Mouse (Mus musculus): Measurements from ENCODE around the gene Cnot9. TPM values are rescaled to one million over a fixed set of nuclear protein-coding genes. Genes with fewer than 3 reads are reported as not detected.

Gene Cnot9
- total RNA-seq, 1 experiment from 2014 or later, result 104 TPM

Other genes with a start within 250 kb of the Cnot9 start
- gene Gpbar1, start 227.5 kb upstream of the Cnot9 start, total RNA-seq (2017), result not detected in 2 replicates
- gene Aamp, start 221.3 kb upstream of the Cnot9 start, total RNA-seq (2017), result 84.2 and 100 TPM in 2 replicates
- gene Pnkd, start 221.1 kb upstream of the Cnot9 start, total RNA-seq (2017), result 11.6 and 17.2 TPM in 2 replicates
- 16.1 and 19.7 TPM in 2 replicates for gene Tmbim1, start 200.4 kb upstream of the Cnot9 start, total RNA-seq (2017)
- not detected in 2 replicates for gene Catip, start 143.9 kb upstream of the Cnot9 start, total RNA-seq (2017)
- 1.2 and 2.1 TPM in 2 replicates for gene Slc11a1, start 130.9 kb upstream of the Cnot9 start, total RNA-seq (2017)
- 31.6 and 48.0 TPM in 2 replicates for gene Ctdsp1, start 114.5 kb upstream of the Cnot9 start, total RNA-seq (2017)
- gene Vil1, start 96.7 kb upstream of the Cnot9 start, total RNA-seq (2017), result 0.05 TPM in 1 of 2 replicates, not detected in the other
- 0.09 and 0.19 TPM in 2 replicates for gene Plcd4, start 36.8 kb downstream of the Cnot9 start, total RNA-seq (2017)
- gene Usp37, start 38.2 kb downstream of the Cnot9 start, total RNA-seq (2017), result 54.4 and 58.5 TPM in 2 replicates
- gene Zfp142, start 82.2 kb downstream of the Cnot9 start, total RNA-seq (2017), result 10.9 and 12.5 TPM in 2 replicates
- gene Bcs1l, start 82.2 kb downstream of the Cnot9 start, total RNA-seq (2017), result 14.9 and 23.7 TPM in 2 replicates
- 18.2 and 18.3 TPM in 2 replicates for gene Rnf25, start 95.3 kb downstream of the Cnot9 start, total RNA-seq (2017)
- gene Stk36, start 95.4 kb downstream of the Cnot9 start, total RNA-seq (2017), result 0.18 and 0.92 TPM in 2 replicates
- gene Ttll4, start 155.7 kb downstream of the Cnot9 start, total RNA-seq (2017), result 21.3 and 21.9 TPM in 2 replicates
- gene Cyp27a1, start 207.5 kb downstream of the Cnot9 start, total RNA-seq (2017), result 2.7 and 2.8 TPM in 2 replicates
- not detected in 2 replicates for gene Prkag3, start 243.2 kb downstream of the Cnot9 start, total RNA-seq (2017)

All from common myeloid progenitor, adult 5-6 weeks (primary cell).